Mouse (Mus musculus) embryonic facial prominence, embryonic 13.5 days (tissue): ENCODE measurements around the gene Pknox2. TPM values are rescaled to one million over a fixed set of nuclear protein-coding genes. Genes with fewer than 3 reads are reported as not detected.
A peak's percentile ranks its signal among the peaks of the same experiment; 100 is the strongest.

Source experiments
- ATAC-seq: fragments of 200-750 bp; cut with Nextera tagmentation; 2 replicates; pipeline ENCODE4 v1.8.0; 2017; ENCODE audit warnings: low read depth; ENCODE audit not compliant: insufficient number of reproducible peaks, insufficient read depth, low FRiP score, low TSS enrichment
- H3K27ac ChIP-seq: fragments of 300-500 bp; sonication (generic); 2 replicates; pipeline ENCODE4 v1.5.1; 2015; ENCODE audit warnings: moderate library complexity, mild to moderate bottlenecking, inconsistent platforms
- H3K27me3 ChIP-seq: fragments of 300-500 bp; sonication (generic); 2 replicates; pipeline ENCODE4 v1.6.1; 2015; ENCODE audit warnings: mild to moderate bottlenecking, inconsistent platforms
- H3K36me3 ChIP-seq: fragments of 300-500 bp; sonication (generic); 2 replicates; pipeline ENCODE4 v1.6.1; 2015; ENCODE audit warnings: mild to moderate bottlenecking, inconsistent platforms
- H3K4me1 ChIP-seq: fragments of 300-500 bp; sonication (generic); 2 replicates; pipeline ENCODE4 v1.6.1; 2015; ENCODE audit warnings: inconsistent platforms
- H3K4me2 ChIP-seq: fragments of 300-500 bp; sonication (generic); 2 replicates; pipeline ENCODE4 v1.6.1; 2015; ENCODE audit warnings: moderate library complexity, mild to moderate bottlenecking, inconsistent platforms
- H3K4me3 ChIP-seq: fragments of 300-500 bp; sonication (generic); 2 replicates; pipeline ENCODE4 v1.5.1; 2015; ENCODE audit warnings: mild to moderate bottlenecking, inconsistent platforms
- H3K9ac ChIP-seq: fragments of 300-500 bp; sonication (generic); 2 replicates; pipeline ENCODE4 v1.6.1; 2015; ENCODE audit warnings: mild to moderate bottlenecking, inconsistent platforms
- H3K9me3 ChIP-seq: fragments of 300-500 bp; sonication (generic); 2 replicates; pipeline ENCODE4 v1.6.1; 2016; ENCODE audit warnings: inconsistent platforms
- WGBS: fragments of 180-500 bp; shearing (Covaris S2); methylation state at CpG from one replicate; pipeline ENCODE4 v1.1.7; 2015; ENCODE audit warnings: mixed read lengths; 5-methylcytosine and 5-hydroxymethylcytosine counted together
- polyA plus RNA-seq: library from polyadenylated mRNA; unstranded; fragments of >200 nt; fragmentation: Nextera tagmentation; extraction: Ambion mirVana; gene quantifications from 2 replicates; pipeline ENCODE4 v1.2.1, GENCODE M21; 2015

Pknox2 gene
- polyA plus RNA-seq, 1 experiment from 2014 or later, result 10.9 TPM

GRCm38 (mm10) chr9:37044165-37044564 lies 103.0 kb downstream of the Pknox2 start:
- Histone ChIP-seq H3K4me2 (no peak overlapping the region), H3K4me1 (peaks cover 5% of the 10 kb centered on the region; the same call in 1 of the 2 replicates), H3K4me3 (no peak overlapping the region), H3K27me3 (no peaks in the 10 kb centered on the region), H3K9me3 (no peaks in the 10 kb centered on the region), H3K36me3 (no peaks in the 10 kb centered on the region), H3K27ac (no peak overlapping the region), H3K9ac (no peak overlapping the region)
- WGBS, result 79% methylated on average over 1 of the region's 1 CpGs
- ATAC-seq, result no peak

DNA sequence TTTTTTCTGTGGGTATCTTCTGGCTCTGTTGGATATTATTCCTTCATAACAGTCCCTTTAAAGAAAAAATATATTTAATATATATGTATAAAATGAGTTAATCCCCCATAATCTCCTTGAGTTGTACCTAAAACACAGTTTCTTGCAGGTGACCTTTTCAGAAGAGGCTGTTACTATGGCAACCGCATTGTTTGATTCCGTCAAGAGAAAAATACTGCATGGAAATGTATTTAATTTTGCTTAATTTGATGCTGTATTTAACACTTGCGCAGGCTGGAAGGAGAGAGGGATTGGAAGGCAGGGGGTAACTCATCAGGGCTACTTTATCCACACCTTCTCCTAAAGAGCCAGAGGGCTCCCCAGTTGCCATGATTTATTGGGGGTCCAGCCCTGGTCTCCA lies 108.3 kb downstream of the Pknox2 start:
- H3K4me3 ChIP-seq, result no peak overlapping the region
- no peak overlapping the region for H3K4me2 ChIP-seq
- no peak overlapping the region for H3K27ac ChIP-seq
- H3K36me3 ChIP-seq, result no peaks in the 10 kb centered on the region
- no peak for ATAC-seq
- no peaks in the 10 kb centered on the region for H3K27me3 ChIP-seq
- peaks cover 20% of the 10 kb centered on the region for H3K4me1 ChIP-seq
- H3K9me3 ChIP-seq, result 0 out of 2 replicates have a peak, but pooled peaks cover 3% of the 10 kb centered on the region
- H3K9ac ChIP-seq, result no peak overlapping the region
- 85% methylated on average over 3 of the region's 3 CpGs for WGBS

DNA sequence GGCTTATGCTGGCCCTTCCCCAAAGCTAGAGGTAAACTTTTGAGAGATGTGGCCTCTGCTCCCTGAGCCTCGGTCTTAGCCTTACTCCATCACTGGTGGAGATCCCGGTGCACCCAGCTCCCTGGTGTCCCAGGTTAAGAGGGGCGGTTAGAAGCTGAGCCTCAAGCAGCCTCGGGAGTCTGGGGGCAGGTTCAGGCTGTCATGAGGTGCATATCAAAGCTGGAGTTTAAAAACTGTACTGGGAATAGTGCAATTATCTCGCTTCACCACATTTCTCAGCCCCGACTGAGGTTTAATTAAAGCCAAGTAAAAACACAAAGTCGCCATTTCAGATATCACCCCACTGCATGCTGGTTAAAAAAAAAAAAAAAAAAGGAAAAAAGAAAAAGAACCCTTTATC lies 108.8 kb downstream of the Pknox2 start:
- no peak for ATAC-seq
- Histone ChIP-seq H3K4me2 (no peak overlapping the region), H3K9me3 (0 out of 2 replicates have a peak, but pooled peaks cover 3% of the 10 kb centered on the region), H3K4me3 (no peak overlapping the region), H3K9ac (no peak overlapping the region), H3K27ac (no peak overlapping the region), H3K27me3 (no peaks in the 10 kb centered on the region), H3K4me1 (peaks cover 20% of the 10 kb centered on the region), H3K36me3 (no peaks in the 10 kb centered on the region)
- 42% methylated on average over 7 of the region's 7 CpGs for WGBS

GRCm38 (mm10) chr9:37037405-37037804 lies 109.8 kb downstream of the Pknox2 start:
- no peaks in the 10 kb centered on the region for H3K27me3 ChIP-seq
- H3K36me3 ChIP-seq, result no peaks in the 10 kb centered on the region
- no peak overlapping the region for H3K9ac ChIP-seq
- H3K4me3 ChIP-seq, result no peak overlapping the region
- H3K27ac ChIP-seq, result no peak overlapping the region
- peaks cover 20% of the 10 kb centered on the region for H3K4me1 ChIP-seq
- no peak overlapping the region for H3K4me2 ChIP-seq
- WGBS, result 55% methylated on average over 12 of the region's 12 CpGs
- H3K9me3 ChIP-seq, result 0 out of 2 replicates have a peak, but pooled peaks cover 3% of the 10 kb centered on the region
- no peak for ATAC-seq

DNA sequence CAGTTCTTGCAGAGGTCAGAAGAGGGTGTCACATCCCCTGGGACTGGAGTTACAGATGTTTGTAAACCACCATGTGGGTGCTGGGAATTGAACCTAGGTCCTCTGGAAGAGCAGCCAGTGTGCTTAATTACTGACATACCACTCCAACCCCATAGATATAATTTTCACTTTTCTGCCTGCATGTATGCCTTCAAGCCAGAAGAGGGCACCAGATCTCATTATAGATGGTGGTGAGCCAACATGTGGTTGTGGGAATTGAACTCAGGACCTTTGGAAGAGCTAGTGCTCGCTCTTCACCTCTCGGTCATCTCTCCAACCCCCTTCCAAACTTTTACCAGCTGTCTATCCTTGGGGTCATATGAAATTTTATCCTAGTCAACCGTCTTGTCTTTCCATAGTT lies 112.0 kb downstream of the Pknox2 start:
- 0 out of 2 replicates have a peak, but pooled peaks cover 3% of the 10 kb centered on the region for H3K9me3 ChIP-seq
- no peak for ATAC-seq
- H3K9ac ChIP-seq, result no peak overlapping the region
- H3K4me1 ChIP-seq, result peaks cover 32% of the 10 kb centered on the region
- no peak overlapping the region for H3K4me3 ChIP-seq
- H3K27ac ChIP-seq, result no peak overlapping the region
- H3K36me3 ChIP-seq, result no peaks in the 10 kb centered on the region
- 96% methylated on average over 3 of the region's 3 CpGs for WGBS
- no peaks in the 10 kb centered on the region for H3K27me3 ChIP-seq
- no peak overlapping the region for H3K4me2 ChIP-seq

DNA sequence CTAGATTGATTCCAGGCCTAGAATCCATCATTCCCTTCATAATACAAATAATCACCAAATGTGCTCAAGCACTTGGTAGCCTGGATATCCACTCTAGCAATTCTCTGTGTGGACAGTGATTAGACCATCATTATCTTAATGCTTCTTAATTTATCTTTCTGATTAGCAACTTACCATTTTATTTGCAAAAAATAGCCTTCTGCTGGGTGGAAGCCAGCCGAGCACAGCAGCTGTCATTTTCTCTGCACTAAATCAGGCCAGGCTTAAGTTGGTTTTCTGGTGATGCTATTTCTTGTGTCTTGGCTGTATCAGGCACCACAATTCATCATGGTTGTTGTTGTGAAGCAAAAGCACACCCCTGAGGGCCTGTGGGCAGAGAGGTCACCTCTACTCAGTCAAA lies 112.9 kb downstream of the Pknox2 start:
- no peak for ATAC-seq
- Histone ChIP-seq H3K4me1 (peaks cover 41% of the 10 kb centered on the region), H3K9ac (no peak overlapping the region), H3K9me3 (0 out of 2 replicates have a peak, but pooled peaks cover 3% of the 10 kb centered on the region), H3K4me3 (no peak overlapping the region), H3K36me3 (no peaks in the 10 kb centered on the region), H3K4me2 (no peak overlapping the region), H3K27ac (no peak overlapping the region), H3K27me3 (no peaks in the 10 kb centered on the region)
- WGBS, result 53% methylated on average over 1 of the region's 1 CpGs

DNA sequence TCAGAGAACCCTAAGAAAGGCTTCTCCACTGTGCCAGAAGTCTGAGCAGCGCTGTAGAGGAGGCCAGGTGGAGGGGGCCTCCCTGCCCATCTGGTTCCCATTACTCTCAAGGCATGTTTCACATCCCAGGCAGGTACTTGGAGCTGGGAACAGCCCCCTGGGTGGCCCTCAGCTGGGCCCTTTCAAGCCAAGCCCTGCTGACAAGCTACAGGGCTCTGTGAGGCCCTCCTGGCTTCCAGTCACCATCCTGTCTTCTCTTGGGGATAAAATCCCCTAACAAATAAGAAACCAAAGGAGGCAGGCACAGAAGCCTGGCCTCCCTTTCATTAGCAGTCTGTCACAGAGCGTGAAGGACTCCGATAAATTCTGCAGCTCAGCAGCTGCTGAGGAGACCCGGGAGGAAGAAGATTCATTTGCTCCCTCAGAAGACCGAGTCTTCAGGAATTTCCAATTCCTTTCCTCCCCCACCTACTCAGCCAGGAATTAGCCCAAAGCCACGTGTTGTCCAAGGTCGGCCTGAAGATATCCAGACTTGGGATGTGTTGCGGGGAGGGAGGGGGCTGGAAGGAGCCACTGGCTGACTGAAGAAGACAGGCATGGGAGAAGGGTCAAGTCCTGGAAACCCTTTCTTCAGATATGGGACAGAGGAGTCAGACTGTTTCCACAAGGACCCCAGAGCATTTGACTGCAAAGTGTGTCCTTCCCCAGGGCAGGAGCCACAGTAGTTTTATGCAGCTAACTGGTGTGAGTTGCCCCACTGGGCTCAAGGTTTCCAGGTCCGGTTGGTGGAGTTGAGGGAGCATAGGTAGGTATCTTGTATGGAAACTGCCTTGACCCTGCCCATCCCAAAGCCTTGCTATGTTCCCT lies 116.6 kb downstream of the Pknox2 start:
- 0 out of 2 replicates have a peak, but pooled peaks cover 3% of the 10 kb centered on the region for H3K9me3 ChIP-seq
- no peaks in the 10 kb centered on the region for H3K27me3 ChIP-seq
- H3K4me1 ChIP-seq, result peaks cover 37% of the 10 kb centered on the region
- H3K36me3 ChIP-seq, result no peaks in the 10 kb centered on the region
- H3K9ac ChIP-seq, result peak overlapping the region; percentile 36; the same call in 1 of the 2 replicates
- no peak overlapping the region for H3K4me3 ChIP-seq
- peak overlapping the region; percentile 73 for H3K27ac ChIP-seq
- ATAC-seq, result peak; percentile 63
- WGBS, result 17% methylated on average over 9 of the region's 9 CpGs
- H3K4me2 ChIP-seq, result peak overlapping the region; percentile 1; the same call in 1 of the 2 replicates

GRCm38 (mm10) chr9:37029811-37030346 lies 117.3 kb downstream of the Pknox2 start:
- Histone ChIP-seq H3K27ac (peak overlapping the region; percentile 73), H3K9me3 (no peaks in the 10 kb centered on the region), H3K27me3 (no peaks in the 10 kb centered on the region), H3K9ac (peak overlapping the region; percentile 36; the same call in 1 of the 2 replicates), H3K36me3 (no peaks in the 10 kb centered on the region), H3K4me1 (peaks cover 43% of the 10 kb centered on the region), H3K4me2 (no peak overlapping the region), H3K4me3 (no peak overlapping the region)
- 38% methylated on average over 3 of the region's 3 CpGs for WGBS
- 0 out of 2 replicates have a peak, but pooled peaks have one; percentile 12 for ATAC-seq

DNA sequence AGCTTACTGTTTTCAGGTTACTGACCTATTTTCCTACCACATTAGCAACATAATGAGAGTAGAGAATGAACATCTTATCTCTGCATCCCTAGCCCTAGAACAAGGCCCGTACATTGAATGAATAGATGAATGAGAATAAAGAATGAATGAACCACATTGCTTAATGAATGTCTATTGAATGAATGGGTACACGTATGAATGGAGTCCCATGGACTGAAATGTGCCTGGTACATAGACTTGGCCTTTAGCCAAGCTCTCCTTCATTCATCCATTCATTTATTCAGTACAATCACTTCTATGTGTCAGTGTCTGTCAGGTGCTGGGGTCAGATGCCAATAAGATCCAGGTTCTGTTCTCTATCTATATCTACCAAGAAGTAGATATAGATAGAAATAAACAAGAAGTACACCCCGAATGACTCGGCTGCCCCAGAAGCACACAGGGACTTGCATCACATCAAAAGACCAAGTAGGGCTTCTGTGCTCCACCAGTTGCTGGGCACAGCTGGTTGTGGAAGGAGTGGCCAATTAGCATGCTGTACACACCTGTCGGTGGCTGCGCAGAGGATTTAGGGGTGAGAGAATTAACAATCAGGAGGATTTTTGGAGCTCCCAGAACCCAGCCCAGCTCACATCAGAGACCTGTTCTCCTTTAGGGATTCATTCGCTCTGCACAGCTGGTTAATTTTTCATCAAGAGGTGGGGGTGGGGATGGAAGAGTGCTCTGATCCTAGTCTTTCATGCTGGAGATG lies 119.2 kb downstream of the Pknox2 start:
- Histone ChIP-seq H3K4me2 (no peak overlapping the region), H3K36me3 (no peaks in the 10 kb centered on the region), H3K9ac (no peak overlapping the region), H3K9me3 (no peaks in the 10 kb centered on the region), H3K27ac (no peak overlapping the region), H3K27me3 (no peaks in the 10 kb centered on the region), H3K4me3 (no peak overlapping the region), H3K4me1 (peaks cover 48% of the 10 kb centered on the region)
- ATAC-seq, result no peak
- WGBS, result 77% methylated on average over 7 of the region's 7 CpGs

DNA sequence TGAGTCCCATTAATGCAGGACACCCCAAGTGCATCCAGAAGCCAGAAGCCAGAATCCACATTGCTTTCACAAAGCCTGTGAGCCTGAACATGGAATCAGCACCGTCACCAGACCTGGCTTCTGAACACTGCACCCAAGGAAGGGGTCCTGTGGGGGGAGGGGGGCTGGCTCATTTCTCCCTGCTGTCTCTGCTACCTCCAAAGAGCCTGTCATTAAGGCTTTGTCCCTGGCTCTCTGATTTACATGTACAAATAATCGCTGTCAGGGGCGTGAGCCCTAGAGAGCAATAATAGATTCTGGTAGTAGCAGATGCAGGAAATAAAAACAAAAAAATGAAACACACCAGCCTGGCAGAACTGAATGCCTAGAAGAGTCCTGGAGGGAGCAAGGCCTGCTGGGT lies 121.3 kb downstream of the Pknox2 start:
- Histone ChIP-seq H3K4me1 (peaks cover 52% of the 10 kb centered on the region), H3K4me3 (no peak overlapping the region), H3K27ac (no peak overlapping the region), H3K9me3 (no peaks in the 10 kb centered on the region), H3K4me2 (no peak overlapping the region), H3K27me3 (no peaks in the 10 kb centered on the region), H3K36me3 (no peaks in the 10 kb centered on the region), H3K9ac (no peak overlapping the region)
- no peak for ATAC-seq
- WGBS, result 62% methylated on average over 3 of the region's 3 CpGs

GRCm38 (mm10) chr9:37021586-37022230 lies 125.5 kb downstream of the Pknox2 start:
- peaks cover 29% of the 10 kb centered on the region for H3K4me1 ChIP-seq
- no peaks in the 10 kb centered on the region; the same call in 1 of the 2 replicates for H3K27me3 ChIP-seq
- H3K4me2 ChIP-seq, result no peak overlapping the region
- H3K4me3 ChIP-seq, result no peak overlapping the region
- H3K27ac ChIP-seq, result no peak overlapping the region
- H3K36me3 ChIP-seq, result no peaks in the 10 kb centered on the region
- no peak for ATAC-seq
- H3K9me3 ChIP-seq, result no peaks in the 10 kb centered on the region
- no peak overlapping the region for H3K9ac ChIP-seq
- 36% methylated on average over 3 of the region's 3 CpGs for WGBS
